Mouse (Mus musculus): ENCODE measurements around the gene Acp2.
A peak's percentile ranks its signal among the peaks of the same experiment; 100 is the strongest.

The Acp2 gene

DNA sequence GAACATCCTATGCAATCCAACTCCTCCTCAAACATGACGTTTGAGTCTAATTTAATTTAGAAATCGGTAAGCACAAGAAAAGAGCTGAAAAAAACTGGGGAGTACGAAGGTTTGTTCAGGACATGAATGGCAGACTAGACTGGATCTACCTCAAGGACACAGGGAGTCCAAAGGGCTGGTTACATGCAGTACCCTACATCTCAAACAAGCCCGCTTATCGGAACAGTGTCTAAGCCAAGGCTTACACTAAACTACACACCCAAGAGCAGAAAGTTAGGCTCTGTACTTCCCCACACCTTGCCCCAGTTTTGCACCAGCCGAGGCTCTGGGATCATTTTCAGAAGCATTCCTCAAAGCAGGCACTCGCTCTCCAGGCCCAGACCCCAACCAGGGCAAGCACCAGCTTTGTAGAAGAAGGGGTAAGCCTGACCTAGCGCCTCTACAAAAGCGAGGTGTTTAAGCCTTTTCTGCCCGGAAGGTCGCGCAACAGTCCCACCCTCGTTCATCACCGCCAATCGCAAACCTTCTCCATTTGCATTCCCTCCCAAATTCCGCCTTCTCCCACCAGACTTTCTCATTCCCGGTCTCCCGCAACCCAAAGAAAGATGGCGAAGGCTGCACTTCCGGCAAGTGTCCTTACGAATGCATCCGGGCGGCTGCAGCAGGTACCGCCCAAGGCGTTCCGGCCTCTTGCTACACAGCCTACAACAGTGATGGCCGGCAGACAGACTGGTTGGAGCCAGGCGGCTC, at the start of gene Acp2, which contains the start of gene Nr1h3:
Gene Acp2 (plus strand): TSS at position 664 of the 750 bp plus-strand sequence.
Gene Nr1h3 (minus strand): TSS at position 613 of the 750 bp plus-strand sequence.
- DNase-seq (ENCODE audit: low read depth, low spot score), result peak; percentile 78

DNA sequence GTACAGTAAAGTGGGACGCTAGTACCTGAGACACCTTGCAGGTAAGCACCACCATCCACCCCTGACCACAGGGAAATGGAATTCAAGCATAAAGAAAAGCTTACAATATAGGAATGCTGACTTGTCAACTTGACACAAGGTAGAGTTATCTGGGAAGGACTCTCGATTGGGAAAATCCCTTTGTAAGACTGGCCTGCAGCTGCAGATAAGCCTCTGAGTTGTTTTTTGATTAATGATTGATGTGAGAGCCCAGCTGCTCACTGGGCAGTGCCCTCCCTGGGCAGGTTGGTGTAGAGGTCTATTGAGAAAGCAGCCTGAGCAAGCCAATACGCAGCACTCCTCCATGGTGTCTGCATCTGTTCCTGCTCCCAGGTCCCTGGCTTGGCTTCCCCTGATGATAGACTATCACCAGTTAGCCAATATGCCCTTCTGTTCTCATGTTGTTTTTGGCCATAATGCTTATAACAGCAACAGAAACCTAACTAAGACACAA, 49.8 kb upstream of the Acp2 start:
- no peak for DNase-seq (ENCODE audit: low read depth, low spot score)

DNA sequence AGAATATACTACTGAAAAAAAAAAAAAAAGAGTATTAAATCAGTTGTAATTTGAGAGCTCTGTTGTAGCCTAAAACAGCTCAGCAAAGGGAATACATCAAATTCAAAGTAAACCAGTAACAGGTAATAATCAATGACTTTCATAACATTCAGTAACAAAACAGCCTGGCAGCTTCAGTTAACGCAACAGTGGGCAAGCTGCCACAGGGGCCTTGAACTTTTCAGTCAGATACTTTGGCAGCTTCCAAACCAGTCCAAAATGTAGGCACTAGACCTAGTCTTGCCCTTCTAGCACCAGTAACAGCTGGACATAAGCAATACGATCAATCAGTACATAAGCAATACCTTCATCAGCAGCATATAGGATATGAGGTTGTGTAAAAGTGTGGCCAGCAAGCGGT, 48.6 kb upstream of the Acp2 start:
- no peak for DNase-seq (ENCODE audit: low read depth, low spot score)

DNA sequence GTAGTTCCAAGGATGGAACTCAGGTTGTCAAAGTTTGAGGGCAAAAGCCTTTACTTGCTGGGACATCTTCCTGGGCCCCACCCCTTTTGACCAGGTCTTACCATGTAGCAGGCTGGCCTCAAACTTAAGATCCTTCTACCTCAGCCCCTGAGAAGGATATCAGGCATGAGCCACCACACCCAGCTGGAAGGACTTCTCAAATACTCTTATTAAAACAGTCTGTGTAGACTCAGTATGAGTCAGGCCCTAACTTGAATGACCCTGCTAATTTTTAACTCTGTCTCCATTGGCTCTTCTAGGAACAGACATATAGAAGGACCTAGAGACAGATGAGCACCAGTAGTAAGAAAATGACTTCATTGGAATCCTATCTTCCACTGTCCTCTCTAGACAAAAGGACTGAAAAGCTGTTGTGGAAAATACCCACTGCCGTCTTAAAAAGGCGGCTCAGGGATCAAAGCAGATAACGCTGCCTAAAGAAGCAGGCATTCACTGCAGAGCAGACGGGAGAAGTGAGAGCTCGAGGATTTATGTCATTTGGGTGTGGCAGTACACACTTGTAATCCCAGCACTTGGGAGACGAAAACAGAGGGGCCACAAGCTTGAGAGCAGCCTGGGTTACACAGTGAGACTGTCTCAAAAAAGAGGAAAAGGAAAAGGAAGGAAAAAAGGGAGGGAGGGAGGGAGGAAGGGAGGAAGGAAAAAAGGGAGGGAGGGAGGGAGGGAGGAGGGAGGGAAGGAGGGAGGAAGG, 45.5 kb upstream of the Acp2 start:
- no peak for DNase-seq (ENCODE audit: low read depth, low spot score)

DNA sequence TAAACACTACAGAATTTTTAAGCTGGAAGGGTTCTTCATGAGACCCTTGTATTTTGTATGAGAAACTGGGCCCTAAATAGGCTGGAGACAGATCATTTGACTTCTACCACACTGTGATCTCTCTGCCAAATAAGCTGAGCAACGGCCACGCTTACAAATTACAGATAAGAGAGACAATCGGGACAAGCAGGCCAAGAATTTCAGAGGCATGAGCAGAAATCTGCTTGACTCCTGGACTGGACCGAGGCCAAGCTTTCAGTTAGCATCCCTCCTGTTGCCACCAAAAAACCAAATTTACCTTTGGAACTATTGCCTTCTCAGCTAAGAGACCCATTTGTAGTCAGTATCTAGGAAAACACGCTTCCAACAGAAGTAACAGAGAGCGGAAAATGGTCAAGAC, 42.1 kb upstream of the Acp2 start:
- DNase-seq (ENCODE audit: low read depth, low spot score), result no peak

DNA sequence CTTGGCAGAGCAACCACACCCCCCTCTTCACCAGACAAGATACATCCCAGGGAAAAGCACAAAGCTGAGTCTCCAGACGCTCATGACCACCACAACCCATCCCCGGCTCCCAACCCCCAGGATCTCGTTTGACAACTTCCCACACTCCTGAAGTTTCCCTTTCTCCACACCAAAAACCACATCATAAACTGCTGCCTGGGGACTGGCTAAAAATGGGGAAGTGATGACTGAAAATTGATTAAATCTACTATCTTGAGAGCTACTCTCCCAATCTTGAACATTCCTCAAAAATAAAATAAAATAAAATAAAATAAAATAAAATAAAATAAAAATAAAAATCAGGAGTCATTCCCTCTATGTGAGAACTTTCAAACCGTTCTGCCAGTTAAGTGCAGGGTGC, 39.7 kb upstream of the Acp2 start:
- no peak for DNase-seq (ENCODE audit: low read depth, low spot score)

DNA sequence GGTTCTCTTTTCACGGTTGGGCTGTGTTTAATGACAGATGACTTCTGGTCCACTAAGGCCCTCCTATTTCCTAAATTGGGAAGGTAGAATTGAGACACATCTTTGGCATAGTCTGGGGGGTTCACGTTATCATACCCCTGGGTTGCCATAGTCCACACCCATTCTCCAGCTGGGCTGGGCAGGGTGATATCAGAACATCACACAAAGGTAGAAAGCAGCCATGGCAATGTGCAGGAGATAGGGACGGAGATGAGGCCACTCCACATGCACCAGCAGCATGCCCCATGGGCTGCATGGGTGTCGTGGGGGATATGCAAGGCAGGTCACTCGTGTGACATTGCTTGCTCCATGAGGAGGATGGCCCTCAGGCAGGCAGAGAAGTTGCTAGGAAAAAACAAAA, 39.2 kb upstream of the Acp2 start:
- DNase-seq (ENCODE audit: low read depth, low spot score), result no peak

DNA sequence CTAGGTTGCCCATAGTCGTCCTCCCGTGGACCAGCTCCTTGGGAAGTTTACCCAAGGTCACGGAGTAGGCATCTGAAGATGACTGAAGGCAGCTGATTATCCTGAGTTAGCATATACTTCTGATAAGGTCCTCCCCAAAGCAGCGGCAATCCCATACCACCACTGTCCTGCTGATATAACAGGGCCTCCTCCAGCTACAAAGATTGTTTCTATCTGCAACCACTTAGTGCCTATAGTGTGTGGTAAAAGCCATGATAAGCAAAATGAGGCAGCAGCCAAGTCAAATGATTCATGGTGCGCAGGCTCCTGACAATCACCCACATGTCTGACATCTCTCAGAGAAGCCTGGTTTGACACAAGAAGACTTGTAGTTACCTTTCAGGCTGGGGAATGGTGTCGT, 37.7 kb upstream of the Acp2 start:
- DNase-seq (ENCODE audit: low read depth, low spot score), result no peak

DNA sequence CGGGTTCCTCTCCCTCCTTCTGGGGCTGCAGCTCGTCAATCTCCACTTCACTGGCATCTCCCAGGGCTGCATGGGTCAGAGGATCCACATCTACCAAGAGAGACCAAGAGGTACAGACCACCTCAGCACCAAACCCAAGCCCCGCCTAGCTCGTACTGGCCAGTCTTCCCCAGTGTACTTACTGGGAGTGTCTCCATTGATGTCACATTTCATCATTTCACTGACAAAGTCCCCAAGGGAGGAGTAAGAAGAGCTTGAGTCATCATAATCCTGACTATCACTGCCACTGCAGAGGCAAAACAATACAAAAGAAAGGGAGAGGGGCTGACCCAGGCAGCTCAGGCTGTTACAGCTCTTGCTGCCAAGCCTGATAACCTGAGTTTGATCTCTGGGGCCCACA, 35.1 kb upstream of the Acp2 start:
- DNase-seq (ENCODE audit: low read depth, low spot score), result no peak

DNA sequence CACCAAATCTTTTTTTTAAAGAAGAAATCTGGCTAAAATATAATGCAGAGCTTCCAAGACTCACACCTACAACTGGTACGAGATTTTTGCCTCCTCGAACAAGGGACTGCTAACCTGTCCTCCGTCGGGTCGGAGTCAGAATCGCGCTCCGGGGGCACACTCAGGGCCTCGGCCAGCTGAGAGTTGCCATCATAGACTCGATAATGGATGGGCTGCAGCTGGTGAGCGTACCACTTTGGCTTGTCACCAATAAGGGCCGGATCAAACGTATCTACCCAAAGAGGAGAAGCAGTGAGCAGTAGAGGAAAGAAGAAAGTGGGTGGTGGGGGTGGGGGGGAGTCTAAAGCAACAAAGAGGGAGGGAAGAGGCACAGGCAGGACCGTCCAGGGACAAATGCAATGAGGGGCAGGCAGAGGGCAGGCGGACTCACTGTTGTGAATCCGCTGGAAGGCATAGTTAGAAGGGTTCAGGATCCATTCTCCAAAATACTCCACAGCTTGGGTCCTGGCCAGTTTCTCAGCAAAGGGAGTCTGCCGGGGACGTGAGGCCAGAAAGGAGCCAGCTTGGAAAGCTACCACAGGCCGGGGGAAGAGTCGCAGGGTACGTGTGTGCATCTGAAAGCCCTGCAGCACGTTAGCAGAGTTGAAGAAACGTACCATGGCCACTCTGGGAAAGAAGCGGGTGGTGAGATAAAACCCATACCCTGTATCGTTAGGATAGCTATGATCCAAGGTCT, 32.9 kb upstream of the Acp2 start:
- DNase-seq (ENCODE audit: low read depth, low spot score), result no peak

DNA sequence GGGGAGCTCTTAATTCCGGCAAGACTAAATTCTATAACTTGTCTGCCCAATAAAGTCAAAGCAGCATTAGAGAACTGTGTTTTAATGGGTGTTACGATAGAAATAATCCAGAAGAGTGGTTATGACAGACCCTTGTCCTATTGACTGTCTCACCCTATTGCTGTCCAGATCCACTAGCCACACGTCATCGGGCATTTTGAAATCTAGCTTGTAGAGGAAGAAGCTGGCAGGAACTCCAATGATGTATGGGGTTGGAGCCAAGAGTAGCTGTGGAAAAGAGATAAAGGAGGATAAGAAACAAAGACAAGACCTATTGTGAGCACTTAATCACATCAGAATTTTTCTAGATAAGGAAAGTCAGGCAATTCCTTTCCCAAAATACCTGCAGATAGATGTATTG, 27.2 kb upstream of the Acp2 start:
- no peak for DNase-seq (ENCODE audit: low read depth, low spot score)

DNA sequence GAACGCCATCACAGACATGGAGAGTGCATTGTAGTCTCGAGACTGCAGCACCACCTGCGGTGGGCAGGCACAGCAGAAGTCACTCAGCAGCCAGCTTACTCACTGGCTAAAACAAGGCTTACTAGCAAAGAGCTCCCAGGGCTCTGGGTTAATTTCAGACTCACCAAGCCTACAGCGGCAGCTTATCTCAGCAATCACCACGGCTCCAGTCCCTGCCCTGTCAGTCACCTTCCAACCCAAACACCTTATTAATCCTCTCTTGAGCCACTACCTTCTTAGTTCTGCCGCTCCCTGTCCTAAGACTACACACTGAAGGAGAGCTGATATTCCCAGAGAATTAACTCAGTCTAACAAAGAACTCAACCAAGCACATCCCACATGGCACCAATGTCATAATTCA, 26.5 kb upstream of the Acp2 start:
- DNase-seq (ENCODE audit: low read depth, low spot score), result peak; percentile 75

DNA sequence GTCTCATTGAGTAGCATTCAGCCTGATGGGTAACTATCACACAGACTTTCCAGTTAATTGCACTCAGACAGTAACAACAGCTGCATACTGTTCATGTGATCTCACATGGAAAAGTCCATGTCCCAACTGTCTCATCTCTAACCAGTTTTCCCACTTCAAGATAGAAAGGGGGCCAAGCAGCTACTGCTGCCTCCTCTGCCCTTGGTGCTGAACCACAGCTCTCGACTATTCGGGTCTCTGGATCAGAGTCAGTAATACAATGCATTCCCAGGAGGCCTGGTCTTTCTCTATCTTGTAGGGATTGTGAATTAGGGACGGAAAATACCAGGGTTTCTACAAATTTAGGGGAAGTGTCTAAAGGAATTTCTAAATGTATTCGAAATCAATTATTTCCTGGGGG, 22.9 kb upstream of the Acp2 start:
- DNase-seq (ENCODE audit: low read depth, low spot score), result no peak

DNA sequence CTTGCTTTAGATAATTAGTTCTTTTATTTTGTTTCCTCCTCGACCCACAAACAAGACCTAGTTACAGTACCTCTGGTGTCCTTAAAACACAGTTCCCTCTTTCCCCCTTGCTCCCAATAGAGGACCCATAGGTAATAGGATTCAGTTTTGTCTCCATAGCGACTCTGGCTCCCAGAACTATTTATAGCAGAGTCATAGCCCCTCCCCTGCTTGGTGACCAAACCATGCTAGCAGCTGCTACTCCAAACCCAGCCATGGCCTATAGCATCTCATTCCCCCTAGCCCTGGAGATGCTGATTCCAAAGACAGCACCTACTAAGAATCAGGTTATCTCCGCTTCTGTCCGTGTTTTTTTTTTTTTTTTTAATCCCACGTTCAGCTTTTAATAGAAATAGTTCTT, 22.0 kb upstream of the Acp2 start:
- DNase-seq (ENCODE audit: low read depth, low spot score), result peak; percentile 70

DNA sequence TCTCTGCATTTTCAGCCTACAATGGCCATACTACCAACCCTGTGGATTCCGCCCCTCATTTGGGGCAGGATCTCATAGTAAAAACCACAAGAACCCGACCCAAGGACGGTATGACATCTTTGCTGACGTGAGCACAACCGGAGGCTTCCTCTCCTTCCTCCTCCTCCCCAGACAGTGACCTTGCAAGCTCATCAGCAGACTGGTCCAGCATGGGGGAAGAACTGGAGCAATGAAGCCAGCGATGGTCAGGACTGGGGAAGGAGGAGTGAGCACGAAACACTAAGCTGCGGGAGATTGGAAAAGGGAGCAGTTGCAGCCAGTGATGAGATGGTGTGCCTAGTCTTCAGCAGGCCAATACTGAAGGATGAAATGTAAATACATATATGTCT, 20.7 kb upstream of the Acp2 start:
- DNase-seq (ENCODE audit: low read depth, low spot score), result no peak

DNA sequence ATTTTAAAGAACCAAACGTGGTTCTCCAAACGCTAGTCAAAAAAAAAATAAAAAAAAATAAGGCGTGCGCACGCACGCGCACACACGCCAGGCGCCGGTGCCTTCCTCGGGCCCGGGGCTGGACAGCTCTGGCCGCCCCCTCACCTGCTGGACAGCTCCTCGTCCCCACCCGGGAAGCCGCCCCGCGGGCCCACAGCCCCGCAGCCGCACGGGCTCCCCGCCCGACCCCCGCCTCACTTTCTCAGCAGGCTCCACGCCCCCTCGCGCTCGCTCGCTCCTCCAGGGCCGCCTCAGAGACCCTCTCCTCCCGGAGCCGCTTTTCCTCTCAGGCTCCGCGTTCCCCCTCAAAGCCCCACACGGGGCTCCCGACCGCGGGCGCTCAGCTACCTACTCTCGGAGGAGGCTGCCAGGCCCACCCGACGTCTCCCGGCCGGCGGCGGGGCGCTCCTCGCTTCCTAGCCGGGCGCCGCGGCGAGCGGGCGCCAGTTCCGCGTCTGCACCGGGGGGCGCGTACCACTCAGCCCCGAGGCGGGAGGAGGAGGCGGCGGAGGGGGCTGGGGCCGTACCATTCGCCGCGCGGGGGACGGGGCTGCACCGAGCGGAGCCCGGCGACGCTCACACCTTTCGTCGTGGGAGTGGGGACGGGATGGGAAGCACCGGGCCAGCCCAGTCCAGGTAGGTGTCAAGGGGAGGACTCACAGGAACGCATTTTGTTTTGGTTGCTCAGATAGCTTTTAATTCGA, 20.1 kb upstream of the Acp2 start:
- DNase-seq (ENCODE audit: low read depth, low spot score), result no peak

DNA sequence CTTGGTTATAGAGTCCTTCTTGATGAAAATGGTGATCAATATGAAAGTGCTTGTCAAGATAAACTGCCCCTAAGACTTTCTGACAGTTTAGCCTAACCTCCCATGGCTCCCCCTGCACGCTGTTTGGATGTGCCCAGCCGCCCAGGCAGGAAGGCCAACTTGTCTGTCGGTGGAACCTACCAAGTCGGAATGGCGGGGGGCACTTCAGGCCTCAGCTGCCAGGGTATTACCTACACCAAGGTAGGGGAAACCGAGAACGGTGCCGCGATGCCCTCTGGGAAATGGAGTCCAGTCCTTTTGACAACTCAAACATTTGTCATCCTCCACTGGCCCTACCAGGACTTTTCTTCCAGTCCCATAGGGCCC, 19.6 kb upstream of the Acp2 start:
- DNase-seq (ENCODE audit: low read depth, low spot score), result peak; percentile 99

DNA sequence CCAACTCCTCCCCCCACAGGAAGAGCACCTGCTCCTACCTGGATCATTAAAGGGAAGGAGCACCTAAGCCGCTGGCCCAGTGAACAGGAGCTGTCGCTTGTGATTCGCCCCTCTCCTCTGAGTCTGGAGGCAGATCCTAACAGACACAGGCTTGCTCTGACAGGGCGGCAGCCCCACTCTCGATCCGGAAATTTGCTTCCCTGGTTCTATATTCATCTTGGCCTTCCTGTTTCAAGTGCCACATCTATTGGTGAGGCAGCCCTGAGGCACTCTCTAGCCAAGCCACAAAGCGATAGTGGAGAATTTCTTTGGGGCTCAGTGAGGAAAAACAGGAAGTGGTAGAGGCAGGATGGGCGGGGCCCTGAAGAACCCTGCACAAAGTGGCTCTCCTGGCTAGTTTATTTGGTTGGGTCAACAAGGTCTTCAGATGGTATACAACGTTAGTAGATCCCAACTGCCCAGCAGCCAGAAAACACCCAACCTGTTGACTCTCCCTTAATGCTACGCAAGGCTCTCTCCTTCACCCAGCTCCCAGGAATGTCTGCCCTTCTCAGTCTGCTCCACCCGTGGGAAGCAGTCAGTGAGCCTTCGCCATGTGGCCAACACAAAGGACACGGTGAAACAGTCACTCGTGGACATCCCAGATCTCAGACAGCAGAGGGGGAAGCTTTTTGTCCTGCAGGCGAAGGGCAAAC, 18.8 kb upstream of the Acp2 start, which contains the start of gene Madd:
Gene Madd (minus strand): TSS at position 127 of the 695 bp plus-strand sequence.
- no peak for DNase-seq (ENCODE audit: low read depth, low spot score)

DNA sequence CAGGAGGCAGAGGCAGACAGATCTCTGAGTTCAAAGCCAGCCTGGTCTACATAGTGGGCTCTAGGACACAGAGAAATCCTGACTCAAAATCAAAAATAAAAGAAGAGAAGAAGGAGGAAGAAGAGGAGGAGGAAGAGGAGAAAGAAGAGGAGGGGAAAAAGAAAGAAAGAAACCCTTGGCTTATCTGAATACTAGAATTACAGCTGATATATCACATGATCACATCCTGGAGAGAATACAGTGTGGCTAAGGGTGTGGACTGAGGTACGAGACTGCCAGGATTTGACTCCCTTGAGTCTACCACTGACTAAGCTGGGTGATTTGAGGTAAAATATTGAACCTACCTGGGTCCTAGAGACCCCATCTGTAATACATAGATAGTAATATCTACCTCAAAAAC, 16.5 kb upstream of the Acp2 start:
- no peak for DNase-seq (ENCODE audit: low read depth, low spot score)

DNA sequence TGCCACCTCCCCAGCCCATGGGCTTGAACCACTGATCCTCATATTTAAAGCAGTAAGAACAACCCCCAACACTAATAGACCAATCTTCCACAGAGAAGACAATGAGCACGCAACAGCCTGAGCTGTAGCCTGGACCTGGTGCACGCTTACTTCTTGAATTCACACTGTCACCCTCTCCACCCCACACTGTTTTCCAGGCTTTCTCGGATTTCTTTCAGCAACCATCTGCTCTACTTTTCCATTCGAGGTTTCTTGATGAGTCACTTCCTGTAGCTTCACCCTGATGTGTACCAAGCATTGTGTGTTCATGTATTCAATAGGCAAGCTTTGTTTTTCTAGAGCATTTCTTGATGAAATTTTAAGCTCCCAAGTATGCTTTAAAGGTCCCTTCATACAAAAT, 15.3 kb upstream of the Acp2 start:
- DNase-seq (ENCODE audit: low read depth, low spot score), result no peak

DNA sequence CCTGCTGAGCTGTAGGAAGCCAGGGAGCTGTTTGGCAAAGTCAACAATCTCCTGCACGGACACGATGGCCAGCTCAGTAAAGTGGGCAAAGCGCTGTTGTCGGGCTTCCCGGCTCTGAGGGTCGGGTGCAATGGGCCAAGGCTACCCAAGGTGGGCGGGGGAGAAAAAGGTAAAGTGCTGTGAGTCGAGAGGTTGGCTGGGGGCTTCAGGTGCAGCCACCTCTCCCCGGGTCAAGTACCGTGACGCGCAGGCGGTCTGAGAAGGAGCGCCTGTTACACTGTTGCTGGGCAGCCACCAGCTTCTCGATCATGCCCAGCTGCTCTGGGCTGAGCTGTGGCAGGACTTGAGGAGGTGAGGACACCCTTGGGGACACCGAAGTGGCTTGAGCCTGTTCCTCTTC, 12.2 kb upstream of the Acp2 start:
- no peak for DNase-seq (ENCODE audit: low read depth, low spot score)

All from retina, adult 2 months (tissue).